Mouse (Mus musculus) stomach, postnatal 0 days (tissue): Measurements from ENCODE around the gene Dpp9. TPM values are rescaled to one million over a fixed set of nuclear protein-coding genes. Genes with fewer than 3 reads are reported as not detected.

Source experiments
- ATAC-seq: fragments of 200-750 bp; cut with Nextera tagmentation; 2 replicates; pipeline ENCODE4 v1.8.0; 2017; ENCODE audit not compliant: low FRiP score, low TSS enrichment
- DNase-seq: peaks from one replicate; pipeline ENCODE4 v3.0.0-alpha.2; 2016; ENCODE audit warnings: low spot score
- H3K27ac ChIP-seq: fragments of 300-500 bp; sonication (generic); replicated peaks from 2 replicates; pipeline ENCODE4 v1.5.1; 2014; ENCODE audit warnings: mild to moderate bottlenecking, control low read depth
- H3K27me3 ChIP-seq: fragments of 300-500 bp; sonication (generic); 2 replicates; pipeline ENCODE4 v1.6.1; 2014; ENCODE audit warnings: low read length; ENCODE audit not compliant: control insufficient read depth, insufficient read depth
- H3K36me3 ChIP-seq: fragments of 300-500 bp; sonication (generic); 2 replicates; pipeline ENCODE4 v1.6.1; 2014; ENCODE audit warnings: low read length, mixed read lengths; ENCODE audit not compliant: control insufficient read depth, insufficient read depth
- H3K4me1 ChIP-seq: fragments of 300-500 bp; sonication (generic); replicated peaks from 2 replicates; pipeline ENCODE4 v1.6.1; 2014; ENCODE audit warnings: antibody characterized with exemption; ENCODE audit not compliant: control insufficient read depth, insufficient read depth
- H3K4me2 ChIP-seq: fragments of 300-500 bp; sonication (generic); replicated peaks from 2 replicates; pipeline ENCODE4 v1.6.1; 2014; ENCODE audit warnings: low read depth, mild to moderate bottlenecking, control low read depth, moderate library complexity
- H3K4me3 ChIP-seq: fragments of 300-500 bp; sonication (generic); 2 replicates; pipeline ENCODE4 v1.5.1; 2014; ENCODE audit warnings: low read depth, low read length, control low read depth
- H3K9ac ChIP-seq: fragments of 300-500 bp; sonication (generic); 2 replicates; pipeline ENCODE4 v1.6.1; 2014; ENCODE audit warnings: mild to moderate bottlenecking, low read length, control low read depth, mixed read lengths
- H3K9me3 ChIP-seq: fragments of 300-500 bp; sonication (generic); 2 replicates; pipeline ENCODE4 v1.6.1; 2016; ENCODE audit warnings: low read length; ENCODE audit not compliant: control insufficient read depth
- CTCF ChIP-seq: IDR thresholded peaks from 2 replicates; pipeline ENCODE4 v1.5.1; 2016; ENCODE audit warnings: antibody characterized with exemption, low read depth, mild to moderate bottlenecking, moderate library complexity
- EP300 ChIP-seq: optimal IDR thresholded peaks from 2 replicates; pipeline ENCODE3; 2016; ENCODE audit warnings: antibody characterized with exemption
- WGBS: fragments of 180-500 bp; shearing (Covaris S2); extraction: QIAGEN DNeasy Blood & Tissue Kit; methylation state at CpG from one replicate; pipeline ENCODE4 v1.1.7; 2014; 5-methylcytosine and 5-hydroxymethylcytosine counted together
- polyA plus RNA-seq: library from polyadenylated mRNA; unstranded; fragments of >200 nt; fragmentation: Nextera tagmentation; extraction: Ambion mirVana; gene quantifications from 2 replicates; pipeline ENCODE4 v1.2.1, GENCODE M21; 2015

The Dpp9 gene
- polyA plus RNA-seq, result 13.8 and 14.0 TPM in 2 replicates

GRCm38 (mm10) chr17:56218377-56219191 lies at the start of gene Dpp9:
Gene Dpp9, minus strand, starts transcription at chr17:56218905.
- Histone ChIP-seq H3K4me3 (peak within 1 kb of the TSS; percentile 75), H3K4me1 (peaks cover 8% of the 10 kb centered on the region; the same call in 1 of the 2 replicates), H3K9me3 (no peaks in the 10 kb centered on the region), H3K27me3 (no peaks in the 10 kb centered on the region), H3K4me2 (peak within 1 kb of the TSS; percentile 83), H3K27ac (peak within 1 kb of the TSS; percentile 96), H3K36me3 (no peaks in the 10 kb centered on the region), H3K9ac (peak within 1 kb of the TSS; percentile 91)
- WGBS, result under 1% methylated on average over 70 of the region's 78 CpGs
- DNase-seq (peak; percentile 87), ATAC-seq (peak; percentile 98)
- TF ChIP-seq CTCF, result peak; percentile 58
- no peak for TF ChIP-seq EP300

DNA sequence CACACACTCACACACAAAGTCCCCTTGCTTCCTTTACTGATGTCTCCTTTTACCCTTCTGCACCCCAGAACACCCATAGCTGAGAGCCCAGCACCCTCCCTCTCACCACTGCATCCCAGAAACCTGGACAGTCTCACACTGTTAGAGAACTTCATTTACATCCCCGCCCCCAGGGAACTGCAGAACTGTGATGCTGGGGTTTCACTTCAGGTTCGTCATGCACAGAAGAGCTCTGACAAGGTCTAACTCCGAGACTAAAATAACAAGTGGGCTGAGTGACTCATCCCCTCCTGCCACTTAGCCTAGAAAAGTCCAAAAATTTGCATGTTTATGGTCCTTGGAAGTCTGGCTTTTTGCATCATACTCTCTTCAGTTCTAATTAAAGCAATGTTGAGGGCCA lies 47.6 kb upstream of the Dpp9 start:
- ATAC-seq (no peak), DNase-seq (no peak)
- H3K4me1 ChIP-seq, result peaks cover 4% of the 10 kb centered on the region
- H3K27ac ChIP-seq, result no peak overlapping the region
- TF ChIP-seq EP300, result no peak
- no peak for TF ChIP-seq CTCF
- WGBS, result 58% methylated on average over 3 of the region's 3 CpGs
- H3K4me3 ChIP-seq, result no peak overlapping the region
- H3K36me3 ChIP-seq, result 0 out of 2 replicates have a peak, but pooled peaks cover under 1% of the 10 kb centered on the region
- H3K4me2 ChIP-seq, result no peak overlapping the region
- no peaks in the 10 kb centered on the region for H3K9me3 ChIP-seq
- no peak overlapping the region for H3K9ac ChIP-seq
- no peaks in the 10 kb centered on the region for H3K27me3 ChIP-seq

DNA sequence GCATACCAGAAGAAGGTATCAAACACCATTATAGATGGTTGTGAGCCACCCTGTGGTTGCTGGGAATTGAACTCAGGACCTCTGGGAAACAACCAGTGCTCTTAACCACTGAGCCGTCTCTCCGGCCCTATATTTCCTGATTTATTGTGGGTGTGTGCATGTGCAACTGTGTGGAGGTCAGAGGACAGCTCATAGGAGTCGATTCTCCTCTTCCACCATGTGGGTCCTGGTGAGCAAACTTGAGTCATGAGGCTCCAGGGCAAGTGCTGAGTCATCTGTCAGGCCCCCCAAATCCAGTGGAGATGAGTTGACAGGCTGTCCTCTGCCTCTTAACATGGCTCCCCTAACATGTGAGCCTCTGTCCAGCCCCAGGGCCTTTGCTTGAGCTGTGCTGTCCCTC lies 47.2 kb upstream of the Dpp9 start:
- no peak overlapping the region for H3K4me3 ChIP-seq
- H3K9ac ChIP-seq, result no peak overlapping the region
- no peak overlapping the region for H3K27ac ChIP-seq
- no peak overlapping the region for H3K4me2 ChIP-seq
- H3K36me3 ChIP-seq, result no peaks in the 10 kb centered on the region
- peaks cover 4% of the 10 kb centered on the region for H3K4me1 ChIP-seq
- no peak for ATAC-seq
- 65% methylated on average over 3 of the region's 3 CpGs for WGBS
- DNase-seq, result no peak
- TF ChIP-seq CTCF (no peak), EP300 (no peak)
- no peaks in the 10 kb centered on the region for H3K9me3 ChIP-seq
- H3K27me3 ChIP-seq, result no peaks in the 10 kb centered on the region

GRCm38 (mm10) chr17:56265011-56265410 lies 46.3 kb upstream of the Dpp9 start:
- Histone ChIP-seq H3K9me3 (no peaks in the 10 kb centered on the region), H3K4me1 (peaks cover 4% of the 10 kb centered on the region), H3K27ac (no peak overlapping the region), H3K36me3 (peaks cover 3% of the 10 kb centered on the region; the same call in 1 of the 2 replicates), H3K4me2 (no peak overlapping the region), H3K27me3 (no peaks in the 10 kb centered on the region), H3K9ac (no peak overlapping the region), H3K4me3 (no peak overlapping the region)
- DNase-seq (no peak), ATAC-seq (no peak)
- TF ChIP-seq EP300 (no peak), CTCF (no peak)
- WGBS, result 95% methylated on average over 4 of the region's 4 CpGs

DNA sequence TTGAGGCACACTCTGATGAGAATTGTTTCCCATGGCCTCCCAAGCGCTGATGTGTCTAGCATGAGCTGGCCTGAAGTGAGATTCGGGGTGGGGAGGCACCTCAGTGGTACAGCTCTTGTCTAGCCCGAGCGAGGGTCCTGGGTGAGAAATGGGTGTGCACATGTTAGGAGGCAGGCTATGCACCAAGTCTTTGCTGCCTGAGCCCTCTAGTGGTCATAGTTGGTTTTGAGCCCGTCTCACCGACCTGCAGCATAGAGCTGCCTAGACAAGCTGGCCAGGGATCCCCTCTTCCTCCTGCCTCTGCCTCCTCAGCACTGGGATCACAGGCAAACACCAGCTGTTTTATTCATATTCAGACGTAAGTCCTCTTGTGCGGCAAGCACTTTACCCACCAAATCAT lies 45.3 kb upstream of the Dpp9 start:
- no peak overlapping the region for H3K4me2 ChIP-seq
- peak; percentile 59; the same call in 1 of the 2 replicates for ATAC-seq
- no peaks in the 10 kb centered on the region for H3K27me3 ChIP-seq
- no peak overlapping the region for H3K4me3 ChIP-seq
- TF ChIP-seq CTCF (peak; percentile 85), EP300 (no peak)
- no peak overlapping the region for H3K9ac ChIP-seq
- H3K27ac ChIP-seq, result no peak overlapping the region
- peaks cover 10% of the 10 kb centered on the region for H3K36me3 ChIP-seq
- 16% methylated on average over 8 of the region's 8 CpGs for WGBS
- peaks cover 3% of the 10 kb centered on the region; the same call in 1 of the 2 replicates for H3K4me1 ChIP-seq
- DNase-seq, result peak; percentile 82
- H3K9me3 ChIP-seq, result no peaks in the 10 kb centered on the region

DNA sequence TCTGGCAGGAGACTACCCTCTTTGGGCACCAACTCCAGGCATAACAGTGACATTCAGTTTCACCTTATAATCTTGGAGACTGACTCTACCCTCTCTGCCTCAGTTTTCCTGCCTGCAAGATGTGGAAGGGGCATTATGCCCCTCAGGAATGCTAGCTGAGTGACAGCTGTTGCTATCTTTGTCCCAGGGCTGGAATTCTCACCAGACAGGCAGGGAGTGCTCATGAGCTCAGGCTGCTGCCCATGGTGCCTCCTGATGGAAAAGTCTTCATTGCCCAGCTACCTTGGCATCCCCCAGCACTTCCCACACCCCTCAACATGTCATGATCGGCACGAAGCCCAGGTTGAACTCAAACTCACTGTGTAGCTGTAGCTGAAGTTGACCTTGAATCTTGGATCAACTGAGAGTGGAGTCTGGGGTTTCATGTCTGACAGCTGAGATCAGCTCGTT lies 44.0 kb upstream of the Dpp9 start:
- Histone ChIP-seq H3K4me3 (no peak overlapping the region), H3K9me3 (no peaks in the 10 kb centered on the region), H3K4me1 (peaks cover 3% of the 10 kb centered on the region; the same call in 1 of the 2 replicates), H3K27ac (no peak overlapping the region), H3K9ac (no peak overlapping the region; the same call in 1 of the 2 replicates), H3K4me2 (no peak overlapping the region), H3K27me3 (no peaks in the 10 kb centered on the region), H3K36me3 (peaks cover 10% of the 10 kb centered on the region)
- TF ChIP-seq CTCF, result no peak
- no peak for TF ChIP-seq EP300
- 71% methylated on average over 3 of the region's 3 CpGs for WGBS
- no peak for ATAC-seq
- no peak for DNase-seq
